Mouse (Mus musculus) kidney, embryonic 14.5 days (tissue): Measurements from ENCODE around the gene Duxf3. TPM values are rescaled to one million over a fixed set of nuclear protein-coding genes. Genes with fewer than 3 reads are reported as not detected.
A peak's percentile ranks its signal among the peaks of the same experiment; 100 is the strongest.
"Not testable (repeated sequence)": the region's sequence is repeated elsewhere in the genome, so short reads cannot be mapped to it uniquely, and the experiment has no call there.

Source experiments
- ATAC-seq: fragments of 200-750 bp; cut with Nextera tagmentation; 2 replicates; pipeline ENCODE4 v1.8.0; 2017; ENCODE audit warnings: moderate number of reproducible peaks, mild to moderate bottlenecking, moderate TSS enrichment, moderate library complexity; ENCODE audit not compliant: low FRiP score, low TSS enrichment
- H3K27ac ChIP-seq: fragments of 300-500 bp; sonication (generic); 2 replicates; pipeline ENCODE4 v1.5.1; 2014; ENCODE audit warnings: low read depth, mild to moderate bottlenecking, low read length, moderate library complexity, mixed read lengths
- H3K27me3 ChIP-seq: fragments of 300-500 bp; sonication (generic); 2 replicates; pipeline ENCODE4 v1.6.1; 2014; ENCODE audit warnings: mild to moderate bottlenecking, low read length; ENCODE audit not compliant: control insufficient read depth, insufficient read depth
- H3K36me3 ChIP-seq: fragments of 300-500 bp; sonication (generic); 2 replicates; pipeline ENCODE4 v1.6.1; 2014; ENCODE audit warnings: low read length, mixed read lengths; ENCODE audit not compliant: control insufficient read depth, insufficient read depth
- H3K4me1 ChIP-seq: fragments of 300-500 bp; sonication (generic); 2 replicates; pipeline ENCODE4 v1.6.1; 2014; ENCODE audit warnings: low read length, mixed read lengths; ENCODE audit not compliant: control insufficient read depth, insufficient read depth
- H3K4me2 ChIP-seq: fragments of 300-500 bp; sonication (generic); replicated peaks from 2 replicates; pipeline ENCODE4 v1.6.1; 2014; ENCODE audit warnings: low read depth, mild to moderate bottlenecking, low read length
- H3K4me3 ChIP-seq: fragments of 300-500 bp; sonication (generic); 2 replicates; pipeline ENCODE4 v1.5.1; 2014; ENCODE audit warnings: mild to moderate bottlenecking, low read length
- H3K9ac ChIP-seq: fragments of 300-500 bp; sonication (generic); 2 replicates; pipeline ENCODE4 v1.6.1; 2014; ENCODE audit warnings: low read depth, mild to moderate bottlenecking, low read length, moderate library complexity
- H3K9me3 ChIP-seq: fragments of 300-500 bp; sonication (generic); 2 replicates; pipeline ENCODE4 v1.6.1; 2016; ENCODE audit warnings: low read length; ENCODE audit not compliant: control insufficient read depth
- WGBS: fragments of 180-500 bp; shearing (Covaris S2); extraction: QIAGEN DNeasy Blood & Tissue Kit; methylation state at CpG from one replicate; pipeline ENCODE4 v1.1.7; 2014; 5-methylcytosine and 5-hydroxymethylcytosine counted together
- polyA plus RNA-seq: library from polyadenylated mRNA; unstranded; fragments of >200 nt; fragmentation: Nextera tagmentation; extraction: Ambion mirVana; gene quantifications from 2 replicates; pipeline ENCODE4 v1.2.1, GENCODE M21; 2014

Gene Duxf3
- not detected in 2 replicates for polyA plus RNA-seq

DNA sequence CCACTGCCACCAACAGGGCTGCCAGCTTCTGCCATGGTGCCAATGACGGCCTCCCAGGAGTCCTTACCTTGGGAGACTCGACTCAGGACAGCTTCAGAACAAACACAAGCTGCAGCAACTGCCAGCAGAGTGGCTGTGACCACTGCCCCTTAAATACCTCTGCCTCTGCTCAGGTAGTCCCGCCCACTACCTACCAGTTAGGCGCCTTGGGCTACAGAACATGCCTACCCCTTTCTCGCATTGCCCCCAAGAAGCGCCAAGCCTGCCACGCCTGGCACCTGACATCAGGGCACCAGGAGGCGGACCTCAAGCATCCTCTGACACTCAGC, at the start of gene Duxf3:
Duxf3 (minus strand) TSS at position 35 of the 329 bp plus-strand sequence.
- H3K4me2 ChIP-seq, H3K27me3 ChIP-seq, H3K4me3 ChIP-seq, H3K4me1 ChIP-seq, H3K27ac ChIP-seq, H3K9ac ChIP-seq, H3K36me3 ChIP-seq: not testable (repeated sequence)
- 89% methylated on average over 5 of the region's 8 CpGs for WGBS
- ATAC-seq: peak; percentile 69
- peaks cover 15% of the 10 kb centered on the region for H3K9me3 ChIP-seq

- Histone ChIP-seq H3K9me3 (no peaks in the 10 kb centered on the region), H3K4me1 (no peaks in the 10 kb centered on the region), H3K36me3 (peaks cover 39% of the 10 kb centered on the region), H3K27me3 (no peaks in the 10 kb centered on the region), H3K4me3 (no peak overlapping the region), H3K27ac (no peak overlapping the region), H3K4me2 (no peak overlapping the region), H3K9ac (no peak overlapping the region)
- no peak for ATAC-seq
- WGBS: 92% methylated on average over 7 of the region's 7 CpGs
These were observed 49.8 kb upstream of the Duxf3 start for GRCm38 (mm10) chr10:58282238-58282637.

GRCm38 (mm10) chr10:58258466-58258865, 26.0 kb upstream of the Duxf3 start:
- Histone ChIP-seq H3K4me1 (no peaks in the 10 kb centered on the region), H3K9ac (no peak overlapping the region), H3K27ac (no peak overlapping the region), H3K27me3 (no peaks in the 10 kb centered on the region), H3K4me3 (no peak overlapping the region), H3K4me2 (no peak overlapping the region), H3K9me3 (no peaks in the 10 kb centered on the region), H3K36me3 (peaks cover 25% of the 10 kb centered on the region; the same call in 1 of the 2 replicates)
- ATAC-seq: no peak
- 61% methylated on average over 5 of the region's 5 CpGs for WGBS

DNA sequence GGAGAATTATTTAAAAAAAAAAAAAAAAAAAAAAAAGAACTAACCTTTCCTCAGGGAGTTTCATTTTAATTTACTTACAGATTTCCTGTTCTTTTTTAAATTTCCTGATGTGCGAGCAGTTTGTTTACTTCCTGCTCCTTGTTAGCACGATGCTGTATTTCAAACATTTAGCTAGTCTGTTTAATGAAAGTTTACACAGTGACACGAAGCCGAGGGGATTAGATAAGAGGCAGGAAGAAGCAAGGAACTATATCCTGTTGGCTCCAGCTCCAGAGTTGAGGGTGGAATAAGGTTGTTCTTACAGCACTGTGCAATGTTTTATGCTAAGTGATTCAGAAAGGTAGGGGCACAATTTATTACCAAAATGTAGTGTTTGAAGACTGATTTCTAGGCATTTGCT, 23.5 kb upstream of the Duxf3 start:
- peak overlapping the region; percentile 69 for H3K4me3 ChIP-seq
- no peaks in the 10 kb centered on the region for H3K27me3 ChIP-seq
- no peaks in the 10 kb centered on the region for H3K4me1 ChIP-seq
- peak overlapping the region; percentile 80; the same call in 1 of the 2 replicates for H3K9ac ChIP-seq
- ATAC-seq: no peak
- WGBS: 7% methylated on average over 4 of the region's 4 CpGs
- H3K9me3 ChIP-seq: no peaks in the 10 kb centered on the region
- no peak overlapping the region; the same call in 1 of the 2 replicates for H3K27ac ChIP-seq
- peak overlapping the region; percentile 46 for H3K4me2 ChIP-seq
- peaks cover 13% of the 10 kb centered on the region; the same call in 1 of the 2 replicates for H3K36me3 ChIP-seq

GRCm38 (mm10) chr10:58255213-58255892, 22.9 kb upstream of the Duxf3 start, which contains the start of gene Gcc2:
Gene Gcc2, plus strand, starts transcription at chr10:58255497.
- no peaks in the 10 kb centered on the region for H3K27me3 ChIP-seq
- H3K36me3 ChIP-seq: peaks cover 13% of the 10 kb centered on the region; the same call in 1 of the 2 replicates
- H3K9me3 ChIP-seq: no peaks in the 10 kb centered on the region
- peak; percentile 99 for ATAC-seq
- H3K4me2 ChIP-seq: peak within 1 kb of the TSS; percentile 46
- under 1% methylated on average over 50 of the region's 58 CpGs for WGBS
- no peak within 1 kb of the TSS; the same call in 1 of the 2 replicates for H3K27ac ChIP-seq
- peak within 1 kb of the TSS; percentile 80 for H3K9ac ChIP-seq
- H3K4me3 ChIP-seq: peak within 1 kb of the TSS; percentile 69
- no peaks in the 10 kb centered on the region for H3K4me1 ChIP-seq

GRCm38 (mm10) chr10:58254635-58255175, 22.2 kb upstream of the Duxf3 start:
- Histone ChIP-seq H3K4me1 (no peaks in the 10 kb centered on the region), H3K27ac (no peak overlapping the region), H3K9ac (peak overlapping the region; percentile 80; the same call in 1 of the 2 replicates), H3K27me3 (no peaks in the 10 kb centered on the region), H3K9me3 (no peaks in the 10 kb centered on the region), H3K36me3 (peaks cover 7% of the 10 kb centered on the region; the same call in 1 of the 2 replicates), H3K4me3 (peak overlapping the region; percentile 69), H3K4me2 (peak overlapping the region; percentile 46)
- WGBS: 41% methylated on average over 6 of the region's 6 CpGs
- ATAC-seq: peak; percentile 21; the same call in 1 of the 2 replicates

DNA sequence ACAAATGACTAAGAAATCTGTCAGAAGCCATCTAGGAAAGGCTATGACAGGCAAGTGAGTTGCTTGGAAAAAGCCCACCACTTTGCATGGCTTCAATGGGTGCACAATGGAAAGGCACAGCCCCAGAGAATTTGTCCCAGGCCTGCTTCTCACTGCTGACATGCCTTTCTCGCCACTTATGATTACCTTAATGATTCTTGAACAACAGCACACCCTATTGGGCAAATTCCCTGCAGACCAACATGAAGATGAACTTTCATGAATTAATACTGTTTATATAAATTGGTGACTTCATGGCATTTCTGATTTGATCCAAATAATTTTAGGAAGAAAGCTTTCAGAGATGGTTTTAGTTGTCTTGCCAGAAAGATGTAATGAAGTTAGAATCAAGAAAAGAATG, 17.1 kb upstream of the Duxf3 start:
- H3K9me3 ChIP-seq: no peaks in the 10 kb centered on the region
- no peak overlapping the region for H3K4me2 ChIP-seq
- no peaks in the 10 kb centered on the region for H3K36me3 ChIP-seq
- no peak overlapping the region for H3K9ac ChIP-seq
- no peak overlapping the region for H3K4me3 ChIP-seq
- 26% methylated on average over 1 of the region's 1 CpGs for WGBS
- no peak overlapping the region for H3K27ac ChIP-seq
- no peak for ATAC-seq
- no peaks in the 10 kb centered on the region for H3K4me1 ChIP-seq
- no peaks in the 10 kb centered on the region for H3K27me3 ChIP-seq

DNA sequence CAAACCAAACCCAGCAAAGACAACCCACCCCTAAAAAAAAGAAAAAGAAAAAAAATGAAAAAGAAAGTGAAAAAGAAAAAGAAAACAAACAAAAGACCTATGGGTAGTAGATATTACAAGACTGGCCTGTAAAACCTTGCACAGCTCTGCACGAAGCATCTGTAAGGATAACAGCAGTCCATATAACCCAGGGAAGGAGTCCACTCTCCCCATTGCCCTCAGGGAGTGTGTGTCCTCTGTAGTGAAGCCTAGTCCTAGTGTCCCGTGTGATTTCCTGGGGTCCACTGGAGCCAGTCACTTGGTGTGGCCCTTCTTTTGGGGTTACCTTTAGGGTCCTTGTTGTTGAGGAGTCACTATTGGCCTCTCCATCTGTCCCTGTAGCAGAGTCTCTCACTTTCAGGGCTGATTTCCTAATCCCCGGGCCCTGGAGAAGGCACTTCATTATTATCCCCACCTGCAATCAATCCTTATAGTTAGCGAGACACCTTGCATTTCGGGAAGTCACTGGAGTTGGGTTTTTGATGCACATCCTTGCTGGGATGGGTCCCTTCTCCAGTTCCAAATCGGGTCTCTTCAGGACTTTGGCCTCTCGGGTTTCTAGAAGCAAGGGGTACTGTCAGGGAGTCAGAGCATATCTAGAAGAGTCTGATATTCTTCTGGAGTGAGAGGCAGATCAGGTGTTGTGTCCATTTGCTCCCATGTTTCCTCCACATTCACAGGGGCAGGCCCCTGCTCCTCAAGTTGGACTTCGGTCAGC, 6.7 kb upstream of the Duxf3 start:
- H3K4me1 ChIP-seq, H3K4me3 ChIP-seq, H3K9me3 ChIP-seq, H3K36me3 ChIP-seq, H3K27me3 ChIP-seq, H3K27ac ChIP-seq, H3K4me2 ChIP-seq, H3K9ac ChIP-seq: not testable (repeated sequence)
- ATAC-seq: peak; percentile 89
- 84% methylated on average over 7 of the region's 8 CpGs for WGBS

GRCm38 (mm10) chr10:58236613-58237012, 4.1 kb upstream of the Duxf3 start, which contains the start of gene Gm4981:
Gene Gm4981, minus strand, starts transcription at chr10:58236701.
- H3K9me3 ChIP-seq: peaks cover 13% of the 10 kb centered on the region
- H3K4me3 ChIP-seq: no peak within 1 kb of the TSS
- no peaks in the 10 kb centered on the region for H3K4me1 ChIP-seq
- H3K36me3 ChIP-seq: no peaks in the 10 kb centered on the region
- H3K27me3 ChIP-seq: no peaks in the 10 kb centered on the region
- H3K9ac ChIP-seq: no peak within 1 kb of the TSS
- ATAC-seq: no peak
- H3K4me2 ChIP-seq: no peak within 1 kb of the TSS
- 91% methylated on average over 10 of the region's 10 CpGs for WGBS
- H3K27ac ChIP-seq: no peak within 1 kb of the TSS
